Mouse (Mus musculus) stomach, embryonic 15.5 days (tissue): Measurements from ENCODE around the gene Atxn7. TPM values are rescaled to one million over a fixed set of nuclear protein-coding genes. Genes with fewer than 3 reads are reported as not detected.

Experiments
- ATAC-seq: fragments of 200-750 bp; cut with Nextera tagmentation; 2 replicates; pipeline ENCODE4 v1.8.0; 2017; ENCODE audit warnings: low read depth, moderate number of reproducible peaks, moderate TSS enrichment; ENCODE audit not compliant: insufficient read depth, low FRiP score
- H3K27ac ChIP-seq: fragments of 300-500 bp; sonication (generic); 2 replicates; pipeline ENCODE4 v1.5.1; 2015; ENCODE audit warnings: mild to moderate bottlenecking, inconsistent platforms
- H3K27me3 ChIP-seq: fragments of 300-500 bp; sonication (generic); replicated peaks from 2 replicates; pipeline ENCODE4 v1.6.1; 2015; ENCODE audit warnings: inconsistent platforms
- H3K36me3 ChIP-seq: fragments of 300-500 bp; sonication (generic); 2 replicates; pipeline ENCODE4 v1.6.1; 2015; ENCODE audit warnings: inconsistent platforms
- H3K4me1 ChIP-seq: fragments of 300-500 bp; sonication (generic); 2 replicates; pipeline ENCODE4 v1.6.1; 2015; ENCODE audit warnings: inconsistent platforms
- H3K4me2 ChIP-seq: fragments of 300-500 bp; sonication (generic); 2 replicates; pipeline ENCODE4 v1.6.1; 2015; ENCODE audit warnings: mild to moderate bottlenecking, inconsistent platforms
- H3K4me3 ChIP-seq: fragments of 300-500 bp; sonication (generic); replicated peaks from 2 replicates; pipeline ENCODE4 v1.5.1; 2015; ENCODE audit warnings: inconsistent platforms
- H3K9ac ChIP-seq: fragments of 300-500 bp; sonication (generic); 2 replicates; pipeline ENCODE4 v1.6.1; 2015; ENCODE audit warnings: inconsistent platforms
- H3K9me3 ChIP-seq: fragments of 300-500 bp; sonication (generic); 2 replicates; pipeline ENCODE4 v1.6.1; 2016; ENCODE audit warnings: inconsistent platforms
- WGBS: fragments of 180-500 bp; shearing (Covaris S2); methylation state at CpG from one replicate; pipeline ENCODE4 v1.1.7; 2015; 5-methylcytosine and 5-hydroxymethylcytosine counted together
- polyA plus RNA-seq: library from polyadenylated mRNA; unstranded; fragments of >200 nt; fragmentation: Nextera tagmentation; extraction: Ambion mirVana; gene quantifications from 2 replicates; pipeline ENCODE4 v1.2.1, GENCODE M21; 2015

Gene Atxn7
- polyA plus RNA-seq, 1 experiment from 2014 or later = 4.8 TPM

DNA sequence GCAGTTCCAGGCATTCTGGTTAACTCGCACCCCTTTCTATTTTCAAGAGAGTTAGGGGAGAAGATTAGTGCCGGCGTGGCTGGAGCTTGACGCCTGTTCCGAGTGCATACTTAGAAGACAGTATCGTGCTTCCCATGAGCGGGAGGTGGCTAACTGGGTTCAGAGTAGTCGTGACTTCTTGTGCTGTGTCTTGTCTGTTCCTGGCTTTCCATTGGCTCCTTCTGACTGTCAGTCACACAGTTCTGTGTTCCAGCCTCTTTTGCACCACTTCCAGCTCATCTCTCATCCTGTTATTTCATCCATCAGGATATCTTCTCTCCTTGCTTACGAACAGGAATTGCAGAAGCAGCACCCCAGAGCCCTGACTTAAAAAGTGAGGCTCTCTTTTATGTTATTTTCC lies 140.1 kb downstream of the Atxn7 start:
- Histone ChIP-seq H3K9me3 (no peaks in the 10 kb centered on the region), H3K27ac (no peak overlapping the region), H3K36me3 (peaks cover 22% of the 10 kb centered on the region), H3K4me1 (no peaks in the 10 kb centered on the region), H3K4me3 (no peak overlapping the region), H3K9ac (no peak overlapping the region), H3K4me2 (no peak overlapping the region), H3K27me3 (no peaks in the 10 kb centered on the region)
- WGBS = 91% methylated on average over 9 of the region's 9 CpGs
- no peak for ATAC-seq

DNA sequence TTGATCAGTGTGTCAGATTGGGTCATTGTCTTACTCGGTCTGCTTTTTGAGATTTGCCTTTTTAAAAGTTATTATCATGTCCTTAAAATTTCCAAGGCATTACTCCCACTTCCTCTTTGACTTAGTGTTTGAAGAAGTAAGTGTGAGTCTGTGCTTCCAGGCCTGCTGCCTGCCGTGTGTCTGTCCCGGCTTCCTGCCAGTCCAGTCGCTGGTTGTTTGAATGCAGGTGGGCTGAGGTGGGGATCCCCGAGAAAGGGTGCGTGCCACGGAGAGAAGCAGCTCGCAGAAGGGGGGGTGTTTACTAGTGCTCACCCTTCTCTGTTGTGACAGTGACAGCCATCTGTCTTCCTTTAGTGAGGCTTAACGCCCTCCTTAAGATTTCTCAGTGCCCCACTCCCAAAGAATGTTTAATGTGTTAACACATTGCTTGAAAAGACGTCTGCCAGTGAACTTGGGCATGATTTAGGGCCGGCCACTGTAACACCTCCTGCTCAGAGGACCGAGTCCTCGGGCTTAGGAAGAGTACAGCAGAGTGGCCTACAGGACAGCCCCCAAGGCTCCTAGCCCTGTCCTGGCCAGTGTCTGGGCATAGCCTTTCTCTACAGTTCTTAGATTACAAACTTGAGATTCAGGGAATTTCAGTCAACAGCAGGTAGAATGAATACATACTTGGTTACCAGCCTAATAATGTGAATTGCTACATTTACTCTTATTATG lies 143.1 kb downstream of the Atxn7 start:
- Histone ChIP-seq H3K27ac (no peak overlapping the region), H3K36me3 (peaks cover 14% of the 10 kb centered on the region), H3K27me3 (no peaks in the 10 kb centered on the region), H3K9me3 (no peaks in the 10 kb centered on the region), H3K9ac (no peak overlapping the region), H3K4me1 (no peaks in the 10 kb centered on the region), H3K4me2 (no peak overlapping the region), H3K4me3 (no peak overlapping the region)
- no peak for ATAC-seq
- 54% methylated on average over 13 of the region's 13 CpGs for WGBS

DNA sequence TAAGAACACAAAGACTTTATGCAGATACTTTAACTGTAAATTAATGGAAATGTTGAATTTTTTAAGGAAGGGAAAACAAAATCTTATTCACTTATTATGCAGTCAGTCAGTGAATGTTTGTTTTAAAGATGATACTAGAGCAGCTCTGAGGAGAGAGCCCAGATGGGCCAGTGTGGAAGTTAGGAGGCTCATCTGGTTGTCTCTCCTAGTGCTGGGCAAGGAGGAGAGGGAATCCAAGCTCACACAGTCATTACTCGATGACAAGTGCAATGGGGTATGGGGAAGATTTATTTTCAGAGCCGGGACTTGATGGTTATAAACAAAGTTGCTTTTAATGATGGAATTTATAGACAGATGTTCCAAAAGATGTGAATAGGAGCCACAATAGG lies 143.7 kb downstream of the Atxn7 start:
- H3K4me3 ChIP-seq = no peak overlapping the region
- H3K4me2 ChIP-seq = no peak overlapping the region
- H3K4me1 ChIP-seq = no peaks in the 10 kb centered on the region
- 47% methylated on average over 2 of the region's 2 CpGs for WGBS
- no peaks in the 10 kb centered on the region for H3K9me3 ChIP-seq
- H3K9ac ChIP-seq = no peak overlapping the region
- no peak overlapping the region for H3K27ac ChIP-seq
- no peaks in the 10 kb centered on the region for H3K27me3 ChIP-seq
- no peak for ATAC-seq
- peaks cover 10% of the 10 kb centered on the region for H3K36me3 ChIP-seq

DNA sequence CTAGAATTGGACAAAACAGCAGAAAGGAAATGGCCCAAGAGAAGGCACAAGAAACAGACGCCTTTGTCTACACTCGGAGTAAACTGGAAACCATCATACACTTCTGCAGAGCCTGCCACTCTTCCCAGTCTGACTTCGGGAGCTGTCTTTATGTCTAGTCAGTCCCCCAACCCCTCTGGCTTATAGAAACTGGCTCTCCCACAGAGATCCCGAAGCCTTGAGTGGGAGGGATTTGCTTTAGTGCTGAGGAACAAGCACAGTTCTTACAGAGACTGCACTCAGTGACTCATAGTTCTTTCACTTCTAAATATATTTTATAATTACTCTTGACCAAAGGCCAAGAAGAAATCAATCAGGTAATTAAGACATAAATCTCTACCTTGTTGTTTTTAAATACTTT lies 149.5 kb downstream of the Atxn7 start:
- Histone ChIP-seq H3K4me1 (no peaks in the 10 kb centered on the region), H3K4me2 (no peak overlapping the region), H3K4me3 (no peak overlapping the region), H3K27me3 (no peaks in the 10 kb centered on the region), H3K36me3 (peaks cover 13% of the 10 kb centered on the region), H3K9me3 (no peaks in the 10 kb centered on the region), H3K9ac (no peak overlapping the region), H3K27ac (no peak overlapping the region)
- ATAC-seq = no peak
- WGBS = 73% methylated on average over 4 of the region's 4 CpGs

DNA sequence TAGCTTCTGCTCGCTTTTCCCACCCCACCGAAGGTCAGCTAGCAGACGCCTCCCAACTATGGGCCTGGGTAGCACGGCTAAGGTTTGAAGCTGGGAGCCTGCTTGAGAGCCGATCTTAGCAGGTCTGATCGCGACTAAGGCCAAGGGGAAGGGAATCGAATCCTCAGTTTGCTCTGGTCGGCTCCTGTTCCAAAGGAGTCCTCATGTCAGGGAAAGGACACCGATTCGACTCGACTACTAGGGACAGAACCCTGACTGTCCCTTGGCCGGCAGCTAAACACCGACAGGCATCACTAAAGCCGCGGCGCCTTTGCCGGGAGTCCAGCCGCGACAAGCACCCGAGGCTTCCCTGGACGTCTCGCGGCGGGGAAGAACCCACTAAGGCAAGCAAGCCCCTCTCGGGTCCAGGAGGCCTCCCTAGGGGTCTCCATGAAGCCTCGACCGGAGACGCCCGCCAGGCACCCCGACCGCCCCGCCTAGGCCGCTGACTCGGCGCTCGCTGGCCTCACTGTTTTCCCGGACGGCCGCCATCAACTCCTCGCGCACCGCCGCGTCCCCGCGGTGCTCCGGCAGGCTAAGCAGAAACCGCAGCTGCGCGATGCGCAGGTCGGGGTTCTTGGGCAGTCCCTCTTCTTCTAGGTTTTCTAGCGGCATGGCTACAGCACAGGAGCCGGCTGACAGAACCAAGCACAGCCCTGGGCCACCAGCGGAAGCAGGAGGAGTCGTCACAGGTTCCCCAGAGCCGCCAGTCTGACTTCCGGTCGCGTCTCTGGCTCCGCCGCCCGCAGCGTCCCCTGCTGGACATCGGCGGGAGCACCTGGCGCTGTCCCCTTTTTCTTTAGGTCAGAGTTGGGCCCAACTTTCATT lies 159.2 kb downstream of the Atxn7 start, which contains the start of gene Psmd6:
Gene Psmd6 (minus strand): TSS at position 755 of the 867 bp plus-strand sequence.
- peak within 1 kb of the TSS; percentile 81 for H3K27ac ChIP-seq
- no peaks in the 10 kb centered on the region for H3K9me3 ChIP-seq
- peaks cover 8% of the 10 kb centered on the region; the same call in 1 of the 2 replicates for H3K4me1 ChIP-seq
- WGBS = under 1% methylated on average over 68 of the region's 68 CpGs
- H3K4me2 ChIP-seq = peak within 1 kb of the TSS; percentile 76
- ATAC-seq = peak; percentile 95
- H3K36me3 ChIP-seq = peaks cover 19% of the 10 kb centered on the region
- no peaks in the 10 kb centered on the region for H3K27me3 ChIP-seq
- H3K9ac ChIP-seq = peak within 1 kb of the TSS; percentile 95
- peak within 1 kb of the TSS; percentile 83 for H3K4me3 ChIP-seq

Other genes starting within 250 kb of the Atxn7 start
- not detected in 2 replicates for gene Gm281, start 47.0 kb upstream of the Atxn7 start, polyA plus RNA-seq
- 191 and 213 TPM in 2 replicates for gene Thoc7, start 412 bp downstream of the Atxn7 start, polyA plus RNA-seq
- 222 and 230 TPM in 2 replicates for gene Psmd6, start 159.5 kb downstream of the Atxn7 start, polyA plus RNA-seq
- not detected in 2 replicates for gene Olfr720, start 225.4 kb downstream of the Atxn7 start, polyA plus RNA-seq